Mouse (Mus musculus) adrenal gland, adult 18-20 months (tissue): Measurements from ENCODE around the gene Fcrl1. TPM values are rescaled to one million over a fixed set of nuclear protein-coding genes. Genes with fewer than 3 reads are reported as not detected.
"Not testable (repeated sequence)": the region's sequence is repeated elsewhere in the genome, so short reads cannot be mapped to it uniquely, and the experiment has no call there.

Experiments
- DNase-seq, 2 experiments: peaks; one replicate each; pipeline ENCODE4 v3.0.0; 2021 to 2022; ENCODE audit warnings: low spot score in 2 of 2
- long read RNA-seq, 2 experiments: library from polyadenylated mRNA; stranded (forward); transcript quantifications; one replicate each; pipeline ENCODE4 v2.0.0; 2021
- total RNA-seq, 2 experiments: library from RNA; stranded (reverse); gene quantifications; 1 replicate in 1 of 2; 2 replicates in 1 of 2; pipeline ENCODE4 v1.2.3; 2021

The Fcrl1 gene
- total RNA-seq, result under 1 TPM; 0.13 to 0.35 TPM
- long read RNA-seq, experiment 1, result 0 reads
- long read RNA-seq, experiment 2, result 0 reads

DNA sequence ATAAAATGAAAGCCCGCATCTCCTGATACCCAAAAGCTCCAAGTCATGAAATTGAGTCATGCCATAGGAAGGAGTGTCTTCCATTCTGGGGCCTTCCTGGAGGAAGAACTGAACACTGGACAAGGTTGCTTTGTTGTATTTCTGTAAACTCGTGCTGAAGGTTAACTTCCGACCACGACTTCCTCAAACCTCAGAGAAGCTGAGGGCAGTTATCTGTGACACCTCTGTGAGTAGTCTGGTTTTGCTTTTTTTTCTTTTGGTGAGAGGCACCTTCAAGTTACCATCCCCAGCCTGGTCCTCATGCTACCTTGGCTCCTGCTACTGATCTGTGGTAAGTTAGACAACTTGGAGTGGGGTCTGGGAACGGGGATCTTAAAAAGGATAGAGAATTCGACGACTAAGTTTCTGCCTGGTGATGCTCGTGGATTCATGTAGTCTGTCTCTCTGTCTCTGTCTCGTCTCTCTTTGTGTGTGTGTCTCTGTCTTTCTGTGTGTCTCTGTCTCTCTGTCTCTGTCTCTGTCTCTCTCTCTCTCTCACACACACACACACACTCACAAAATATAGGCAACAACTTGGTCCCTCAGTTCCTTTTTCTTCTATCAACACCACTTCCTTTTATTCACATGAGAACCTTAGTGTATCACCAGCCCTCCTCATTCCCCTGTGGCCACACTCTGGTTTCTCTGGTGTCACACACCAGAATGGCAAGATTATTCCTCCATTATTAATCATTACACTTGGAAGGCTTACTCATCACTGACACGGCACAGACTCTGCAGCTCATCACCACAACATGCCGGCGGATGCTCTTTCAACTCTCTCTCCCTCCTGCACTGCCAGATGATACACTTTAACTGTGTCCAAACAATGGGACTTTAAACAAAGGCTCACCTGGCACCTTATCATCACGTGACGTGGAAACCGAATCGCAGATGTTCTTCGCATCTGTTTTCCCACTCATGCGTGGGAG, at the start of gene Fcrl1:
Fcrl1 (plus strand) TSS at position 193 of the 971 bp plus-strand sequence.
- DNase-seq, result no peak

DNA sequence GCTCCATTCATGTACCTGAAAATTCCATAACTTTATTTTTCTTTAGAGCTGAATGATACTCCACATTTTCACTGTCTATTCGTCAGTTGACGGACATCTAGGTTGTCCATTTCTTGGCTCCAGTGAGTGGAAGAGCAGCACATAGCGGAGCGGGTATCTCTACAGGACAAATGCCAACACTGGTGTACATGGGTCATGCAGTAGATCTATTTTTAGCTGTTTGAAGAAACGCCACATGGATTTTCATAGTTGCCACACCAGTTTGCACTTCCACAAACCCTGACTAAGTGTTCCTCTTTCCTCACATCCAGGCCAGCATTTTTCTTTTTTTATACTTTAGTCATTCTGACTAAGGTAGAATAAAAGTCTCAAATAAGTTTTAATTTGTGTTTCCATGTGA, 38.3 kb upstream of the Fcrl1 start:
- DNase-seq, result no peak

- not testable (repeated sequence) for DNase-seq
Measured at GRCm38 (mm10) chr3:87350992-87351391, 25.2 kb upstream of the Fcrl1 start.

DNA sequence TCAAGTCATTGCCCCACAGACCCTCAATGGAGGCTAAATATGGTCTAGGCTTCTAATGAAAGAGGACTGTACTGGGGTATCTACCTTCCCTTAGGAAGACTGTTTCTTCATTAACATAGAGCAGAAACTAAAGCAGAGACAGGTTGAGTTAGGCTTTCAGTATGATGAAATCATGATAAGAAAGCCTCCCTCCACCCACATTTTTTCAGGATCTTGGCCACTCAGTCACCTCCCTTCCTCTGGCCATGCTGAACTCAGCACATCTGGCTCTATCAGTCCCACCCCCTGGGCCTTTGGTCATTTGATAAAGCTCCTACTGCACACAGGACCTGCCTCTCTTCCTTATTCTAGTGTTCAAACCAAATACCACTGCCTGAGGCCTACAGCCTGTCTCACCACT, 18.6 kb upstream of the Fcrl1 start, which contains the start of gene Cd5l:
Cd5l (plus strand) TSS at position 301 of the 400 bp plus-strand sequence.
- DNase-seq, result no peak

GRCm38 (mm10) chr3:87359215-87359614, 17.0 kb upstream of the Fcrl1 start:
- DNase-seq, result no peak

GRCm38 (mm10) chr3:87360466-87360865, 15.7 kb upstream of the Fcrl1 start:
- DNase-seq, result no peak

DNA sequence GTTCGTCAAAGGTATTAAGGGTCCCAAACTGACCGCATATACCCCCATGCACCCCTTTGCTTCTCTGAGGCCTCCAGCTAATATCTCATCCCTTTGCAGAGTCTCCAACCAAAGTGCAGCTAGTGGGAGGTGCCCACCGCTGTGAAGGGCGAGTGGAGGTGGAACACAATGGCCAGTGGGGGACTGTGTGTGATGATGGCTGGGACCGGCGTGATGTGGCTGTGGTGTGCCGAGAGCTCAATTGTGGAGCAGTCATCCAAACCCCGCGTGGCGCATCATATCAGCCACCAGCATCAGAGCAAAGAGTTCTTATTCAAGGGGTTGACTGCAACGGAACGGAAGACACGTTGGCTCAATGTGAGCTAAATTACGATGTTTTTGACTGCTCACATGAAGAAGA, 10.5 kb upstream of the Fcrl1 start:
- no peak for DNase-seq

- no peak for DNase-seq
Measured at GRCm38 (mm10) chr3:87367511-87367910, 8.7 kb upstream of the Fcrl1 start.

- DNase-seq, result no peak
Measured at GRCm38 (mm10) chr3:87369181-87369580, 7.0 kb upstream of the Fcrl1 start.

GRCm38 (mm10) chr3:87377228-87377627, 1.0 kb downstream of the Fcrl1 start:
- no peak for DNase-seq

- no peak for DNase-seq
Measured at GRCm38 (mm10) chr3:87377719-87378118, 1.5 kb downstream of the Fcrl1 start.

DNA sequence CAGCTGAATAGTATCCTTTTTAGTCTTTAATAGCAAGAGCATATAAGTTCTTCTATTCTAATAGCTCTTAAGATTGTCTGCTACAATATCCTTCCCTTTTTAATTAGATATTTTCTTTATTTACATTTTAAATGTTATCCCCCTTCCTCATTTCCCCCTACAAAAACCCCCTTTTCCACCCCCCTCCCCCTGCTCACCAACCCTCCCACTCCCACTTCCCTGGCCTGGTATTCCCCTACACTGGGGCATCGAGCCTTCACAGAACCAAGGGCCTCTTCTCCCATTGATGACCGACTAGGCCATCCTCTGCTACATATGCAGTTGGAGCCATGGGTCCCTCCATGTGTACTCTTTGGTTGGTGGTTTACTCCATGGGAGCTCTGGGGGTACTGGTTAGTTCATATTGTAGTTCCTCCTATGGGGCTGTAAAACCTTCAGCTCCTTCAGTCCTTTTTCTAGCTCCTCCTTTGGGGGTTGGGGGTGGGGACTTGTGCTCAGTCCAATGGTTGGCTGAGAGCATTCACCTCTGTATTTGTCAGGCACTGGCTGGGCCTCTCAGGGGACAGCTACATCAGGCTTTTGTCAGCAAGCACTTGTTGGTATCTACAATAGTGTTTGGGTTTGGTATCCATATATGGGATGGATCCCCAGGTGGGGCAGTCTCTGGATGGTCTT, 3.6 kb downstream of the Fcrl1 start:
- not testable (repeated sequence) for DNase-seq

- DNase-seq, result no peak
Measured at GRCm38 (mm10) chr3:87381806-87382712, 5.9 kb downstream of the Fcrl1 start.

DNA sequence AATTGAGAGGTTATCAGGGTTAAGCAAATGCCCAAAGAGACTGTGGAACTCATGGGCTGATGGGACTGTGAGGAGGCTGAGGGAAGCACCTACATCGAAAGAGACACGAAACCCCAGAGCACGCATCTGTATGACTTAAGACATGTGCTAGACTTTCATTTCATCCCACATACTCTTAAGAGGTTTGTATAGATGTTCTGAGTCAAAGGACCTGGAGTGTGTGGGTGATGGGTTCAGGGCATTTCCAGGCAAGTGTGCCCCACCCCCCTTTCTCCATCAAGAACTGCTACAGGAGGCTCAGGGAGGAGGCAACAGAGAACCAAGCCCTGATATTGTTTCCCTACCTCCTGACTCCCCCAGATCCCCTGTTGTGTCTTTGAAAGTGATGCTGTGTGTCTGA, 7.1 kb downstream of the Fcrl1 start:
- no peak for DNase-seq

DNA sequence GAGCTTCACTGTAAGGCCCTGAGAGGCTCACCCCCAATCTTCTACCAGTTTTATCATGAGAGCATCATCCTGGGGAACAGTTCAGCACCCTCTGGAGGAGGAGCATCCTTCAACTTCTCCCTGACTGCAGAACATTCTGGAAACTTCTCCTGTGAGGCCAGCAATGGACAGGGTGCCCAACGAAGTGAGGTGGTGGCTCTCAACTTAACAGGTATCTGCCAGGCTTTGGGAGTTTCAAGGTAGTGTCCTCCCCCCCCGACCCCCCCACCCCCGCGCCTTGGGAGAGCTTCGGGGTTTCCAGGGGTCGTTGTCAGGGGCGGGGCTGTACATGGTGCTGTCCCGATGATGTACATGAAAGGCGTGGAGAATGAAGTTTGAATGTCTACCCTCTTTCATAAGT, 8.9 kb downstream of the Fcrl1 start:
- DNase-seq, result no peak

GRCm38 (mm10) chr3:87390935-87391334, 14.7 kb downstream of the Fcrl1 start:
- DNase-seq, result no peak

GRCm38 (mm10) chr3:87398809-87399208, 22.6 kb downstream of the Fcrl1 start:
- DNase-seq, result no peak

- DNase-seq, result no peak
Measured at GRCm38 (mm10) chr3:87399906-87400305, 23.7 kb downstream of the Fcrl1 start.

GRCm38 (mm10) chr3:87401321-87401720, 25.1 kb downstream of the Fcrl1 start:
- no peak for DNase-seq

- DNase-seq, result no peak
Measured at GRCm38 (mm10) chr3:87408171-87408570, 32.0 kb downstream of the Fcrl1 start.
